Mouse (Mus musculus) olfactory bulb, adult 2 months (tissue): ENCODE measurements around the gene Syn3.

Experiments
- CTCF ChIP-seq: fragments of 200-500 bp; IDR thresholded peaks from 2 replicates; pipeline ENCODE4 v1.5.1; 2012; ENCODE audit warnings: low read depth, mild to moderate bottlenecking, low read length, moderate library complexity; ENCODE audit not compliant: insufficient read depth
- POLR2A ChIP-seq: fragments of 200-500 bp; IDR thresholded peaks from 2 replicates; pipeline ENCODE4 v1.6.1; 2012; ENCODE audit warnings: mild to moderate bottlenecking, low read depth, low read length, moderate library complexity; ENCODE audit not compliant: insufficient read depth

GRCm38 (mm10) chr10:86137106-86137505 is 361.6 kb downstream of the Syn3 start:
- TF ChIP-seq CTCF = no peak
- no peak for TF ChIP-seq POLR2A
